Mouse (Mus musculus) cortical plate, adult 2 months (tissue): ENCODE measurements around the gene Oas2.

Source experiments
- CTCF ChIP-seq: fragments of 200-500 bp; IDR thresholded peaks from 2 replicates; pipeline ENCODE4 v1.5.1; 2011; ENCODE audit warnings: mild to moderate bottlenecking, control low read depth, low read length; ENCODE audit not compliant: insufficient read depth; ENCODE audit errors: extremely low read depth
- POLR2A ChIP-seq: fragments of 200-500 bp; IDR thresholded peaks from 2 replicates; pipeline ENCODE4 v1.6.1; 2011; ENCODE audit warnings: mild to moderate bottlenecking, low read length, control low read depth; ENCODE audit not compliant: insufficient read depth; ENCODE audit errors: extremely low read depth

DNA sequence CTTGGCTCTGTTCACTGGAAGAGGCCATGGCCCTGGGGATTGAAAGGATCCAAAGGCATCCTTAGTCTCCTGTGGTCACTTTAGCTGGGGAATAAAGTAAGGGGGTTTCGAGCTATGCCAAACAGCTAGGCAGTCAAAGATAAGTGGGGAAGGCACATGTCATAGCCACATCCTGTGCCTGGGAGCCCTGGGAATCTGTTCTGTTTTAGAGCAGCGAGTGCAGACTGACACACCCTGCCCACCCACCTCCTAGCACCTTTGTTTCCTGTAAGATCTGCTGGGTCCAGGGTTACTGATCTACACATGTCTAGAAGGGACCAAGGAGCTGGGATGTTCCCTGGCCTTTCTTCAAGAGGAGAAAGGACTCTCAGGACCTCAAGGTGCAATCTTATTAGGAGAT is 29.3 kb upstream of the Oas2 start:
- TF ChIP-seq POLR2A: no peak
- no peak for TF ChIP-seq CTCF
